Mouse (Mus musculus) hindbrain, embryonic 14.5 days (tissue): ENCODE measurements around the gene Lemd1. TPM values are rescaled to one million over a fixed set of nuclear protein-coding genes. Genes with fewer than 3 reads are reported as not detected.

Source experiments
- ATAC-seq: fragments of 200-750 bp; cut with Nextera tagmentation; 2 replicates; pipeline ENCODE4 v1.8.0; 2017; ENCODE audit warnings: moderate number of reproducible peaks, mild to moderate bottlenecking, moderate TSS enrichment, moderate library complexity; ENCODE audit not compliant: low FRiP score
- DNase-seq: peaks from one replicate; pipeline ENCODE4 v3.0.0-alpha.2; 2015; ENCODE audit warnings: low spot score
- H3K27ac ChIP-seq: fragments of 300-500 bp; sonication (generic); 2 replicates; pipeline ENCODE4 v1.5.1; 2014; ENCODE audit warnings: mild to moderate bottlenecking, moderate library complexity
- H3K27me3 ChIP-seq: fragments of 300-500 bp; sonication (generic); 2 replicates; pipeline ENCODE4 v1.6.1; 2014; ENCODE audit warnings: mild to moderate bottlenecking, low read length, mixed read lengths; ENCODE audit not compliant: control insufficient read depth, insufficient read depth
- H3K36me3 ChIP-seq: fragments of 300-500 bp; sonication (generic); replicated peaks from 2 replicates; pipeline ENCODE4 v1.6.1; 2014; ENCODE audit not compliant: control insufficient read depth, insufficient read depth
- H3K4me1 ChIP-seq: fragments of 300-500 bp; sonication (generic); replicated peaks from 2 replicates; pipeline ENCODE4 v1.6.1; 2014; ENCODE audit warnings: antibody characterized with exemption, low read length, mixed read lengths; ENCODE audit not compliant: control insufficient read depth, insufficient read depth
- H3K4me2 ChIP-seq: fragments of 300-500 bp; sonication (generic); replicated peaks from 2 replicates; pipeline ENCODE4 v1.6.1; 2014; ENCODE audit warnings: mild to moderate bottlenecking, moderate library complexity
- H3K4me3 ChIP-seq: fragments of 300-500 bp; sonication (generic); replicated peaks from 2 replicates; pipeline ENCODE4 v1.5.1; 2014; ENCODE audit warnings: mild to moderate bottlenecking, low read length
- H3K9ac ChIP-seq: fragments of 300-500 bp; sonication (generic); 2 replicates; pipeline ENCODE4 v1.6.1; 2014
- H3K9me3 ChIP-seq: fragments of 300-500 bp; sonication (generic); 2 replicates; pipeline ENCODE4 v1.6.1; 2016; ENCODE audit warnings: low read length; ENCODE audit not compliant: control insufficient read depth
- WGBS: fragments of 180-500 bp; shearing (Covaris S2); extraction: QIAGEN DNeasy Blood & Tissue Kit; methylation state at CpG from one replicate; pipeline ENCODE4 v1.1.7; 2014; 5-methylcytosine and 5-hydroxymethylcytosine counted together
- polyA plus RNA-seq: library from polyadenylated mRNA; unstranded; fragments of >200 nt; fragmentation: Nextera tagmentation; extraction: Ambion mirVana; gene quantifications from 2 replicates; pipeline ENCODE4 v1.2.1, GENCODE M21; 2014

Gene Lemd1
- polyA plus RNA-seq, 1 experiment from 2014 or later, result 22.1 TPM

- H3K27me3 ChIP-seq, result no peaks in the 10 kb centered on the region
- H3K4me2 ChIP-seq, result no peak overlapping the region
- DNase-seq (no peak), ATAC-seq (no peak)
- peaks cover 26% of the 10 kb centered on the region for H3K4me1 ChIP-seq
- no peaks in the 10 kb centered on the region for H3K9me3 ChIP-seq
- H3K27ac ChIP-seq, result no peak overlapping the region
- peaks cover 13% of the 10 kb centered on the region; the same call in 1 of the 2 replicates for H3K36me3 ChIP-seq
- no peak overlapping the region for H3K4me3 ChIP-seq
- 82% methylated on average over 3 of the region's 3 CpGs for WGBS
- H3K9ac ChIP-seq, result no peak overlapping the region
These were observed 15.6 kb downstream of the Lemd1 start for GRCm38 (mm10) chr1:132206828-132207227.

GRCm38 (mm10) chr1:132208154-132208553 is 16.9 kb downstream of the Lemd1 start:
- Histone ChIP-seq H3K36me3 (peaks cover 13% of the 10 kb centered on the region; the same call in 1 of the 2 replicates), H3K4me1 (peaks cover 36% of the 10 kb centered on the region), H3K4me3 (no peak overlapping the region), H3K9me3 (no peaks in the 10 kb centered on the region), H3K4me2 (no peak overlapping the region), H3K27ac (peak overlapping the region; percentile 55), H3K9ac (no peak overlapping the region), H3K27me3 (no peaks in the 10 kb centered on the region)
- ATAC-seq (no peak), DNase-seq (no peak)
- 8% methylated on average over 4 of the region's 4 CpGs for WGBS

- Histone ChIP-seq H3K36me3 (peaks cover 12% of the 10 kb centered on the region; the same call in 1 of the 2 replicates), H3K27me3 (no peaks in the 10 kb centered on the region), H3K27ac (peak overlapping the region; percentile 55), H3K9ac (no peak overlapping the region), H3K4me3 (no peak overlapping the region), H3K4me1 (peaks cover 40% of the 10 kb centered on the region), H3K4me2 (no peak overlapping the region), H3K9me3 (no peaks in the 10 kb centered on the region)
- no peak for DNase-seq
- no peak for ATAC-seq
- WGBS, result 59% methylated on average over 10 of the region's 10 CpGs
These were observed 18.2 kb downstream of the Lemd1 start for GRCm38 (mm10) chr1:132209400-132209799.

GRCm38 (mm10) chr1:132210922-132211321 is 19.7 kb downstream of the Lemd1 start:
- Histone ChIP-seq H3K9me3 (no peaks in the 10 kb centered on the region), H3K9ac (no peak overlapping the region), H3K27ac (no peak overlapping the region), H3K4me2 (no peak overlapping the region), H3K4me3 (no peak overlapping the region), H3K27me3 (no peaks in the 10 kb centered on the region), H3K4me1 (peaks cover 40% of the 10 kb centered on the region), H3K36me3 (no peaks in the 10 kb centered on the region)
- 19% methylated on average over 7 of the region's 7 CpGs for WGBS
- DNase-seq (no peak), ATAC-seq (no peak)

- Histone ChIP-seq H3K27ac (no peak overlapping the region), H3K4me1 (peaks cover 40% of the 10 kb centered on the region), H3K4me2 (peak overlapping the region; percentile 38; the same call in 1 of the 2 replicates), H3K27me3 (no peaks in the 10 kb centered on the region), H3K4me3 (no peak overlapping the region), H3K9ac (no peak overlapping the region), H3K36me3 (no peaks in the 10 kb centered on the region), H3K9me3 (no peaks in the 10 kb centered on the region)
- ATAC-seq (no peak), DNase-seq (no peak)
- WGBS, result 41% methylated on average over 12 of the region's 12 CpGs
These were observed 20.4 kb downstream of the Lemd1 start for GRCm38 (mm10) chr1:132211672-132212071.

- peak overlapping the region; percentile 63 for H3K27ac ChIP-seq
- no peaks in the 10 kb centered on the region for H3K36me3 ChIP-seq
- peak; percentile 63 for DNase-seq
- H3K4me1 ChIP-seq, result peaks cover 40% of the 10 kb centered on the region
- ATAC-seq, result no peak
- 6% methylated on average over 20 of the region's 20 CpGs for WGBS
- no peaks in the 10 kb centered on the region for H3K27me3 ChIP-seq
- H3K4me3 ChIP-seq, result peak overlapping the region; percentile 8; the same call in 1 of the 2 replicates
- H3K9ac ChIP-seq, result 0 out of 2 replicates have a peak overlapping the region, but pooled peaks have one; percentile 4
- H3K4me2 ChIP-seq, result peak overlapping the region; percentile 38
- H3K9me3 ChIP-seq, result no peaks in the 10 kb centered on the region
These were observed 21.0 kb downstream of the Lemd1 start for GRCm38 (mm10) chr1:132212218-132212617.

- no peak overlapping the region for H3K9ac ChIP-seq
- H3K4me3 ChIP-seq, result no peak overlapping the region
- no peaks in the 10 kb centered on the region for H3K27me3 ChIP-seq
- H3K4me1 ChIP-seq, result peaks cover 36% of the 10 kb centered on the region
- peak overlapping the region; percentile 63 for H3K27ac ChIP-seq
- WGBS, result 12% methylated on average over 6 of the region's 6 CpGs
- no peaks in the 10 kb centered on the region for H3K36me3 ChIP-seq
- no peaks in the 10 kb centered on the region for H3K9me3 ChIP-seq
- ATAC-seq (peak; percentile 79), DNase-seq (no peak)
- no peak overlapping the region for H3K4me2 ChIP-seq
These were observed 21.8 kb downstream of the Lemd1 start for GRCm38 (mm10) chr1:132213076-132213475.

GRCm38 (mm10) chr1:132216276-132216675 is 25.0 kb downstream of the Lemd1 start:
- no peak overlapping the region for H3K4me2 ChIP-seq
- no peak overlapping the region for H3K9ac ChIP-seq
- no peak overlapping the region for H3K27ac ChIP-seq
- peaks cover 23% of the 10 kb centered on the region for H3K4me1 ChIP-seq
- no peak overlapping the region for H3K4me3 ChIP-seq
- ATAC-seq (no peak), DNase-seq (no peak)
- no peaks in the 10 kb centered on the region for H3K27me3 ChIP-seq
- H3K9me3 ChIP-seq, result no peaks in the 10 kb centered on the region
- H3K36me3 ChIP-seq, result no peaks in the 10 kb centered on the region
- WGBS, result 60% methylated on average over 3 of the region's 3 CpGs

GRCm38 (mm10) chr1:132221627-132222026 is 30.4 kb downstream of the Lemd1 start:
- 23% methylated on average over 2 of the region's 2 CpGs for WGBS
- no peak overlapping the region for H3K4me3 ChIP-seq
- no peaks in the 10 kb centered on the region for H3K27me3 ChIP-seq
- no peaks in the 10 kb centered on the region for H3K36me3 ChIP-seq
- peaks cover 21% of the 10 kb centered on the region for H3K4me1 ChIP-seq
- no peak overlapping the region for H3K4me2 ChIP-seq
- no peak overlapping the region for H3K9ac ChIP-seq
- DNase-seq (no peak), ATAC-seq (0 out of 2 replicates have a peak, but pooled peaks have one; percentile 27)
- peak overlapping the region; percentile 66 for H3K27ac ChIP-seq
- no peaks in the 10 kb centered on the region for H3K9me3 ChIP-seq

GRCm38 (mm10) chr1:132222166-132222565 is 30.9 kb downstream of the Lemd1 start:
- 10% methylated on average over 6 of the region's 6 CpGs for WGBS
- no peak for DNase-seq
- H3K27ac ChIP-seq, result peak overlapping the region; percentile 66

More at GRCm38 (mm10) chr1:132222166-132222565, 30.9 kb downstream of the Lemd1 start:
- H3K27me3 ChIP-seq, result no peaks in the 10 kb centered on the region
- peak; percentile 82; the same call in 1 of the 2 replicates for ATAC-seq
- no peaks in the 10 kb centered on the region for H3K9me3 ChIP-seq
- no peaks in the 10 kb centered on the region for H3K36me3 ChIP-seq
- H3K4me2 ChIP-seq, result peak overlapping the region; percentile 18; the same call in 1 of the 2 replicates
- H3K9ac ChIP-seq, result 0 out of 2 replicates have a peak overlapping the region, but pooled peaks have one; percentile 11
- no peak overlapping the region for H3K4me3 ChIP-seq
- H3K4me1 ChIP-seq, result peaks cover 21% of the 10 kb centered on the region
